Mouse (Mus musculus): ENCODE measurements at regions not wholly inside any gene's neighbourhood (a gene's known extent, or its start where the extent isn't known, plus 50 kb on each side); places are given as distances from the start of the nearest gene placed in this dataset.

GRCm38 (mm10) chrX:158544021-158544420 is 500.9 kb upstream of the Cnksr2 start:
- DNase-seq (ENCODE audit: low spot score in 2 of 2) = no peak

- no peak for DNase-seq (ENCODE audit: low spot score in 2 of 2)
These were observed 534.8 kb upstream of the Cnksr2 start for GRCm38 (mm10) chrX:158577856-158578255.

- no peak for DNase-seq (ENCODE audit: low spot score in 2 of 2)
These were observed 570.0 kb upstream of the Cnksr2 start for GRCm38 (mm10) chrX:158613136-158613535.

GRCm38 (mm10) chrX:158613607-158614006 is 570.5 kb upstream of the Cnksr2 start:
- no peak for DNase-seq (ENCODE audit: low spot score in 2 of 2)

GRCm38 (mm10) chrX:158614029-158614428 is 570.9 kb upstream of the Cnksr2 start:
- DNase-seq (ENCODE audit: low spot score in 2 of 2) = no peak

GRCm38 (mm10) chrX:158614452-158614851 is 571.4 kb upstream of the Cnksr2 start:
- no peak for DNase-seq (ENCODE audit: low spot score in 2 of 2)

- DNase-seq (ENCODE audit: low spot score in 2 of 2) = no peak
These were observed 572.0 kb upstream of the Cnksr2 start for GRCm38 (mm10) chrX:158615096-158615495.

- DNase-seq (ENCODE audit: low spot score in 2 of 2) = no peak
These were observed 582.7 kb upstream of the Rps6ka3 start for GRCm38 (mm10) chrX:158627390-158627789.

- no peak for DNase-seq (ENCODE audit: low spot score in 2 of 2)
These were observed 577.7 kb upstream of the Rps6ka3 start for GRCm38 (mm10) chrX:158632406-158632805.

GRCm38 (mm10) chrX:158652226-158652625 is 557.9 kb upstream of the Rps6ka3 start:
- no peak for DNase-seq (ENCODE audit: low spot score in 2 of 2)

GRCm38 (mm10) chrX:158656188-158656587 is 553.9 kb upstream of the Rps6ka3 start:
- no peak for DNase-seq (ENCODE audit: low spot score in 2 of 2)

- no peak for DNase-seq (ENCODE audit: low spot score in 2 of 2)
These were observed 515.9 kb upstream of the Rps6ka3 start for GRCm38 (mm10) chrX:158694191-158694590.

GRCm38 (mm10) chrX:158703411-158703810 is 506.7 kb upstream of the Rps6ka3 start:
- DNase-seq (ENCODE audit: low spot score in 2 of 2) = peak in 1 of 2 experiments; percentile 7

GRCm38 (mm10) chrX:158709811-158710210 is 500.3 kb upstream of the Rps6ka3 start:
- no peak for DNase-seq (ENCODE audit: low spot score in 2 of 2)

- no peak for DNase-seq (ENCODE audit: low spot score in 2 of 2)
These were observed 465.4 kb upstream of the Rps6ka3 start for GRCm38 (mm10) chrX:158744738-158745137.

- DNase-seq (ENCODE audit: low spot score in 2 of 2) = peak in 1 of 2 experiments; percentile 7
These were observed 464.2 kb upstream of the Rps6ka3 start for GRCm38 (mm10) chrX:158745766-158746541.
